Mouse (Mus musculus): ENCODE data around the gene Chsy1.

The Chsy1 gene

GRCm38 (mm10) chr7:66138878-66139277, 29.6 kb downstream of the Chsy1 start:
- DNase-seq (ENCODE audit: low read depth, low spot score): no peak

GRCm38 (mm10) chr7:66140095-66140494, 30.8 kb downstream of the Chsy1 start:
- no peak for DNase-seq (ENCODE audit: low read depth, low spot score)

DNA sequence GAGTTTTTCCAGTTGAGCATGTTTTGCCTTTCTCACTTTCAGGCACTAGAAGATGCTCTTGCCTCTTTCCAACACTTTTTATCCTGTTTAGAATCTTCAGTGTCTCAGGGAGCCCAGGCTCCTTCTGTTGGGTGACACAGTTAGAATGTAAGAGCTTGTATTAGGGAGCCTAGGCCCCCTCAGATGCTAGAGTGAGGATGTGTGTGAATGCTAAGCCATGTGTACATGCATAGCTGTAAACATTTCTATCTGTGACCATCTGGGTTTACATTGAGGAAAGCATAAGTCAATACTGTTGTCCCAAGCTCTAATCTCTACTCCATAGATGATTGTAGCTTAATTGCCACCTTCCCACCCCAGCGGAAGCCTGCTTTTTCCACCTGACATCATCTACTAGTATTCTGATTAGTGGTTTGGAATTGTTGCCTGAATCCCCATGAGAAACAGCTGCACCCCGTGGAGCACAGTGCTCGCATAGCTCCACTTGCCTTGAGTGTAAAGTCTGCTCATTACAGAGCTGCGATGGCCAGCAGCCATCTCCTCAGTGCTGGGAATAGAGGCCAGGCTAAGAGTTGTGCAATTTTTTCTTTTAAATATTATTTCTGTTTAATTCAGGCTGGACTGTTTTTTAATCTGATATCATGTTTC, 31.7 kb downstream of the Chsy1 start:
- DNase-seq (ENCODE audit: low read depth, low spot score): no peak

DNA sequence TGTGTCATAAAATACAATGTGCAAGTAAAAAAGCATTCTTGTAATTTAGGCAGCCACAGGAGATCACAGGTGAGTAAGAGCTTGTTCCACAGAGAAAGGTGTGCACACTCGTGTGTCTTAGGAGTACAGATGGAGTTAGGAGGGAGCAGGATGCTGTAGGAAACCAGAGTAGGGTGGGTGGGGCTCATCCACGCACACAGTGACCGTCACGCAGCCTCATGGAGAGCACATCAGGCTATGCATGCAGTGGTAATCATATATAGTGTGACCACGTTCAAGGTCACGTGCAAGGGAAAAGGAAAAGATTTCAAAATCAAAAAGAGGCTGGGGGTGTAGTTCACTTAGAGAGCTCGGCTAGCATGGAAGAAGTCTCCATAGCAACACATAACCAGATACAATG, 33.2 kb downstream of the Chsy1 start:
- DNase-seq (ENCODE audit: low read depth, low spot score): no peak

- DNase-seq (ENCODE audit: low read depth, low spot score): no peak
Measured at GRCm38 (mm10) chr7:66144543-66144942, 35.2 kb downstream of the Chsy1 start.

DNA sequence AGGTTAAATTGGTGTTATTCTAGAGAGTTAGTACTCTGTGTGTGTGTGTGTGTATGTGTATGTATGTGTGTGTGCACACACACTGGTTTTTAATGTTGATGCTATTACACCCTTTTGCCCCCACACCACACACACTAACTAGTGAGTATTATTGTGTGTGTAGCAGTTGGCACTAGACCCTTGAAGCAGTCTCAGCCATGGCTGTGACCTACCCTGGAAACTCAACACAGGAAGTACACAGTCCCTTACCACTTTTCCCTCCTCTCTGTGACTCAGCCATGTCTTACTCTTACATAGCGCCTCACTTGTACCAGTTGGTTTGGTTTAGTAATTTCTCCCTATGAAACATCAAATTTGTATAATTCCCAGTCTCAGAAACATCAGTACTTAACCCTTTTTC, 37.8 kb downstream of the Chsy1 start:
- no peak for DNase-seq (ENCODE audit: low read depth, low spot score)

DNA sequence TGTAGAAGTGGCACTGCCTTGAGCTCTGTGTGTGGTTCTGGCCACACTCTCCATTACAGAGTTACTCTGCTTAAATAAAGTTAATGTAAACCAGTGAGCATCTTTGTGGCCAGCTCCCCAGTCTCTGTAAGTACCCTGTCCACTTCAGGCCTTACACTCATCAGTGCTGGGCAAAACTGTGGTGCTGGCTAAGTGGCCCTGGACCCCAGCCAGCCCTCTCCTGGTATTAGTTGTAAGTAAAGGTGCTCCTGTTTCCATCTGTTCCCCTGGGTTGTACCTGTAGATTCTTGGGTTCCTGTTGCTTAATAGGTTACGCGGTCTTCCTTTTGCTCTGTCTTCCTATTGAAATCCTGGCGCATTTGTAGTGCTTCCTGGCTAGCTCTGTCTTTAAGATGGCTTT, 38.5 kb downstream of the Chsy1 start:
- no peak for DNase-seq (ENCODE audit: low read depth, low spot score)

GRCm38 (mm10) chr7:66149506-66149905, 40.2 kb downstream of the Chsy1 start:
- no peak for DNase-seq (ENCODE audit: low read depth, low spot score)

- DNase-seq (ENCODE audit: low read depth, low spot score): no peak
Measured at GRCm38 (mm10) chr7:66150411-66150810, 41.1 kb downstream of the Chsy1 start.

GRCm38 (mm10) chr7:66157413-66157812, 48.1 kb downstream of the Chsy1 start:
- DNase-seq (ENCODE audit: low read depth, low spot score): no peak

- no peak for DNase-seq (ENCODE audit: low read depth, low spot score)
Measured at GRCm38 (mm10) chr7:66157861-66158415, 48.6 kb downstream of the Chsy1 start.

DNA sequence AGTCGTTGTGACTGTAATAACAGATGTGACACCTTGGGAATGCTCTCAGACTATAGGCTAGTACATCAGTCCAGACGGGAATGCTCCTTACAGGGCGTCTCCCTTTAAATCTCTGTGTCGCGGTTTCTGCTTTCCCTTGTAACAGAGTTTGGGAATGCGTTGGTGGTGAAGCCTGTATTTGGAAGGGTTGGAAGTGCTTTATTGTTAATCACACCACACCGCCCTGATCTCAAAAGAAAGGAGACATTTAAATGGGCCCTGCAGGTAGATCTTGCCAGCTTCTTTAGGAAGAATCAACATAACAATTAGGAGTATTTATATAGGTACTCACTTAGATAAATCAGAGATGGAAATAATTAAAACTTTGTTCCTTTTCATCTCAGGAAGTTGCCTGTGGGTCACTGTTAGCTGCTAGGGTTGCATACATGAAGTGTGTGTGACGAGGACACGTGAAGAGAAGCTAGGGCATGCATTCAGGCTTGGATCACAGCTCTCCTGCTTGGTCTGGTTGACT, 49.4 kb downstream of the Chsy1 start:
- DNase-seq (ENCODE audit: low read depth, low spot score): no peak

- no peak for DNase-seq (ENCODE audit: low read depth, low spot score)
Measured at GRCm38 (mm10) chr7:66159961-66160360, 50.6 kb downstream of the Chsy1 start.

DNA sequence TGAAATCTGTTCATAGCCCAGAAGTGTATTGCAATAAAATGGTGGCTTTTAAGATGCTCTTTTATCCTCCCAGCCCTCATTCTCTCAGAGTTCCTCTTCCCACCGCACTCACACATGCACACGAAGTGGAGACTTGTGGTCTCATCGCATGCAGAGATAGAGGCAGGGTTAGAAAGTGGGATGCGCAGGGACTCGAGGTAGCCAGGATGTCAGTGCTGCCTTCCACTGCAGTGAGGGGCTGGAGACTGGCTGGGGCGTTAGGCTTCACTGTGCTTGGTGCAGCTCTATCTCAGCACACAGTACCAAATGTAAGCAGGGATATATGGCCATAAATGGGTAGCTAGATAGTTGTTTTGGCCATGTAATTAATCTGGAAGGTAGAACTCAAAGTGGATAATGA, 52.5 kb downstream of the Chsy1 start:
- DNase-seq (ENCODE audit: low read depth, low spot score): no peak

- DNase-seq (ENCODE audit: low read depth, low spot score): no peak
Measured at GRCm38 (mm10) chr7:66162489-66162888, 53.2 kb downstream of the Chsy1 start.

DNA sequence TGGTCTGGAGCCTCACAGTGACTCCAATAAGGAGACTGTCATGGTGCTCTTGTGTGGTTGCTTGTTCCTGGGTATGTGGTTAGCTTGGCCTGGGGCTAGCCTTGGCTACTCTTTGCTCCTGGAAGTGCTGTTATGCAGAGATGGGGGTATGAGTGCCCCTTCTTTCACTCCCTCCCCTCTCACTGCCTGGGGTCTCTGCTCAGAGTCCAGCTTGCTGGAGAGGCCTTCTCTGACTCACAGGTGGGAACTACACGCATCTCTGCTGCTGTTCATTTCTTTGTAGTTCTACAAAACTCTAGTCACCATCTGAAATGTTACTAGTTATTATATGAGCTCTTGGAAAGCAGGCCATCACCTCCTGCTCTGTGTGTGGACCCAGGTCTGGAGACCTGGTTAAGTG, 53.7 kb downstream of the Chsy1 start:
- no peak for DNase-seq (ENCODE audit: low read depth, low spot score)

DNA sequence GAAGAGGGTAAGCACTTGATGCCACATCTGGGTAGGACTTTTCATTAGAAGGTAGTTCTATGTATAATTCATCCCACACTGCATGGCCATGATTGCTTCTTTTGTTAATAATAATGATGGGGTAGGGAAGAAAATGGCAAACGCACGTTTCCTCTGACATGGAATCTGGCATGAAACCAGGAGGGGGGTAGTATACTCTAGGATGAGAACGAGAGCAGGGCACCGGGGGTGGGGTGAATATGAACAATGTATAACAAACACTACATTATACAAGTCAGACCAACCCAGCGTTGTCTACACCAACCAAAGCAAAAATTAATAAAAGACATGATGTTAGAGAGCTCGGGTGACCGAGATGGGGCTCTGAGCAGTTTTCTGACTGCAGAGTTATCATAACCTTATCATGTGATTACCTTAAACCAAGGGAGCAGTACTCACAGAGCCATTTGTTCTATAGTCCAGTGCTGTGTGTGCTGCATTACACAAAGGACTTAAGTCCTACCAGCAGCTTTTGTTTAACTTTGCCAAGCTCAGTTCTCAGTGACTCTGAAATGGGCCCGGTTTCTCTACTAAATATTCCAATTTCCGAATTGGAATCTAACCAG, 55.2 kb downstream of the Chsy1 start:
- no peak for DNase-seq (ENCODE audit: low read depth, low spot score)

DNA sequence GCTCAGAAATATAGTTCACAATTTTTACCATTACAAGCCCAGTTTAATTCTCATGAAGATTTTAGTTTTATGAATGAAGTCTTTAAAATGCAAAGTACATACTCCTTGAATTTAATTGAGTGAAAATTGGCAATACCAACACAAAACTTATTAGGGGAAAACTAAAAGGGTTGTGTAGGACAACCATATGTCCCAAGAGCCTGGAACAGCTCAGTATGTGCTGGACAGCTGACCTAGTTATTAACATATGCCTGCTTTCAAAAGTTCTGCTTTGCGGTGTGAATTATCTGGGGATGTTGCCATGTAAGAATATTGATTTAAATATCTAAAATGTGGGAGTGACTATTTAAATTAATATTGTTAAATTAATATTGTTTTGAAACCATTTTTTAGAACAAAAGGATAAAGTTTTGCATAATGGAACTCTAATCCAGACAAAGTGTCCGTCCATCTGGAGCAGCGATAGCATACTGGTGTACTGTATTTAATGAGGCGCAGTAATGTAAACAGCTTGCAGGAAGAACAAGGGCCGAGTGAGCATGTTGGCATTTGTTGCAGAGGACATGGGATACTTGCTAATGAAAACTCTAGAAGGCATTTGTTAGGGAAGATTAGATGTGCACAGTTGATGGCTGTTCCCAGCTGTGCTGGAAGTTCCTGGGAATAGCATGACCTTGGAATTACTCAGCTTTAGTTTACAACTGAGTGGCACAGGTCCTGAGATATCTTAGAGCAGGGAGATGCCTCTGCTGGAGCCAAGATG, 55.9 kb downstream of the Chsy1 start:
- no peak for DNase-seq (ENCODE audit: low read depth, low spot score)

- no peak for DNase-seq (ENCODE audit: low read depth, low spot score)
Measured at GRCm38 (mm10) chr7:66168877-66169276, 59.6 kb downstream of the Chsy1 start.

- DNase-seq (ENCODE audit: low read depth, low spot score): no peak
Measured at GRCm38 (mm10) chr7:66169476-66169875, 60.2 kb downstream of the Chsy1 start.

DNA sequence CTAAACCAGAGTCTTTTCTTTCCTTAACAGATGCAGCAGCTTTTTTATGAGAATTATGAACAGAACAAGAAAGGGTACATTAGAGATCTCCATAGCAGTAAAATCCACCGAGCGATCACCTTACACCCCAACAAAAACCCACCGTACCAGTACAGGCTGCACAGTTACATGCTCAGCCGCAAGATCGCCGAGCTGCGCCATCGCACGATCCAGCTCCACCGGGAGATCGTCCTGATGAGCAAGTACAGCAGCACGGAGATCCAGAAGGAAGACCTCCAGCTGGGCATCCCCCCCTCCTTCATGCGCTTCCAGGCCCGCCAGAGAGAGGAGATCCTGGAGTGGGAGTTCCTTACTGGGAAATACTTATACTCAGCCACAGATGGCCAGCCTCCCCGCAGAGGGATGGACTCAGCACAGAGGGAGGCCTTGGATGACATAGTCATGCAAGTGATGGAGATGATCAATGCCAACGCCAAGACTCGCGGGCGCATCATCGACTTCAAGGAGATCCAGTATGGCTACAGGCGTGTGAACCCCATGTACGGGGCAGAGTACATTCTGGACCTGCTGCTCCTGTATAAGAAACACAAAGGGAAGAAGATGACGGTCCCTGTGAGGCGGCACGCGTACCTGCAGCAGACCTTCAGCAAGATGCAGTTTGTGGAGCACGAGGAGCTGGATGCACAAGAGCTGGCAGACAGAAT, 61.6 kb downstream of the Chsy1 start:
- no peak for DNase-seq (ENCODE audit: low read depth, low spot score)

DNA sequence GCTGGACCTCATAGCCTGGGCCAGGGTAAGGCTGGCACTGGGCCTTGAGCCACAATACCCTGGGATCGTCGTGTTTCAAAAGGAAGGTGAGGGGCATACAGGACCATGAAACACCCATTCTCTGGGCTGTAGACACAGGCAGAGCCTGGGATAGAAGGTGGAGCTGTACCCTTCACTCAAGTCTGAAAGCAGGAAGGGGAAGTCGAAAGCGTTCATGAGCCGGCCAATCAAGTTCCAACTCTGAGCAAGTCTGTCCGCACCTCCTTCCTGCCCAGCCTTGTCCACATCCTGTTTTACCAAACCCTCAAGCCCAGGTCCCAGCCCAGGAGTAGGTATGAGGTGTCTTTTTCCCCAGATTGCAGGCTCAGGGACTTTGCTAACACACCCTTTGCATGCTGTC, 66.4 kb downstream of the Chsy1 start:
- DNase-seq (ENCODE audit: low read depth, low spot score): no peak

Data from telencephalon, adult 2 months (tissue).